Mouse (Mus musculus) intestine, embryonic 15.5 days (tissue): Measurements from ENCODE around the gene Relb. TPM values are rescaled to one million over a fixed set of nuclear protein-coding genes. Genes with fewer than 3 reads are reported as not detected.

Source experiments
- ATAC-seq: fragments of 200-750 bp; cut with Nextera tagmentation; 2 replicates; pipeline ENCODE4 v1.8.0; 2017; ENCODE audit warnings: moderate TSS enrichment, moderate library complexity
- H3K27ac ChIP-seq: fragments of 300-500 bp; sonication (generic); 2 replicates; pipeline ENCODE4 v1.5.1; 2015; ENCODE audit warnings: mild to moderate bottlenecking, inconsistent platforms
- H3K27me3 ChIP-seq: fragments of 300-500 bp; sonication (generic); replicated peaks from 2 replicates; pipeline ENCODE4 v1.6.1; 2015; ENCODE audit warnings: inconsistent platforms
- H3K36me3 ChIP-seq: fragments of 300-500 bp; sonication (generic); 2 replicates; pipeline ENCODE4 v1.6.1; 2015; ENCODE audit warnings: inconsistent platforms
- H3K4me1 ChIP-seq: fragments of 300-500 bp; sonication (generic); replicated peaks from 2 replicates; pipeline ENCODE4 v1.6.1; 2015; ENCODE audit warnings: inconsistent platforms
- H3K4me2 ChIP-seq: fragments of 300-500 bp; sonication (generic); replicated peaks from 2 replicates; pipeline ENCODE4 v1.6.1; 2015; ENCODE audit warnings: mild to moderate bottlenecking, inconsistent platforms
- H3K4me3 ChIP-seq: fragments of 300-500 bp; sonication (generic); replicated peaks from 2 replicates; pipeline ENCODE4 v1.5.1; 2015; ENCODE audit warnings: inconsistent platforms
- H3K9ac ChIP-seq: fragments of 300-500 bp; sonication (generic); 2 replicates; pipeline ENCODE4 v1.6.1; 2015; ENCODE audit warnings: inconsistent platforms
- H3K9me3 ChIP-seq: fragments of 300-500 bp; sonication (generic); 2 replicates; pipeline ENCODE4 v1.6.1; 2016; ENCODE audit warnings: inconsistent platforms
- WGBS: fragments of 180-500 bp; shearing (Covaris S2); methylation state at CpG from one replicate; pipeline ENCODE4 v1.1.7; 2015; 5-methylcytosine and 5-hydroxymethylcytosine counted together
- polyA plus RNA-seq: library from polyadenylated mRNA; unstranded; fragments of >200 nt; fragmentation: Nextera tagmentation; extraction: Ambion mirVana; gene quantifications from 2 replicates; pipeline ENCODE4 v1.2.1, GENCODE M21; 2015

Gene Relb
- polyA plus RNA-seq, 1 experiment from 2014 or later: 8.6 TPM

GRCm38 (mm10) chr7:19664455-19664954, 35.3 kb upstream of the Relb start:
- ATAC-seq: peak; percentile 52
- WGBS: under 1% methylated on average over 37 of the region's 37 CpGs

GRCm38 (mm10) chr7:19663940-19664339, 34.7 kb upstream of the Relb start:
- ATAC-seq: no peak
- no peak overlapping the region for H3K27ac ChIP-seq

More at GRCm38 (mm10) chr7:19664455-19664954, 35.3 kb upstream of the Relb start:
- Histone ChIP-seq H3K9ac (peak overlapping the region; percentile 86), H3K36me3 (no peaks in the 10 kb centered on the region), H3K4me2 (peak overlapping the region; percentile 72), H3K27ac (peak overlapping the region; percentile 88; the same call in 1 of the 2 replicates), H3K9me3 (no peaks in the 10 kb centered on the region), H3K27me3 (no peaks in the 10 kb centered on the region), H3K4me1 (peaks cover 21% of the 10 kb centered on the region), H3K4me3 (peak overlapping the region; percentile 95)

GRCm38 (mm10) chr7:19652614-19653013, 23.4 kb upstream of the Relb start:
- H3K36me3 ChIP-seq: peaks cover 65% of the 10 kb centered on the region
- no peak for ATAC-seq
- H3K9ac ChIP-seq: no peak overlapping the region
- H3K27ac ChIP-seq: no peak overlapping the region
- H3K4me1 ChIP-seq: no peaks in the 10 kb centered on the region
- no peaks in the 10 kb centered on the region for H3K27me3 ChIP-seq
- H3K9me3 ChIP-seq: no peaks in the 10 kb centered on the region
- H3K4me2 ChIP-seq: no peak overlapping the region
- WGBS: 96% methylated on average over 2 of the region's 2 CpGs
- no peak overlapping the region for H3K4me3 ChIP-seq

More at GRCm38 (mm10) chr7:19663940-19664339, 34.7 kb upstream of the Relb start:
- Histone ChIP-seq H3K9me3 (no peaks in the 10 kb centered on the region), H3K9ac (peak overlapping the region; percentile 86), H3K4me1 (peaks cover 17% of the 10 kb centered on the region), H3K4me3 (peak overlapping the region; percentile 95), H3K36me3 (no peaks in the 10 kb centered on the region), H3K4me2 (peak overlapping the region; percentile 72), H3K27me3 (no peaks in the 10 kb centered on the region)
- WGBS: 9% methylated on average over 8 of the region's 8 CpGs

- Histone ChIP-seq H3K36me3 (peaks cover 70% of the 10 kb centered on the region), H3K27ac (no peak overlapping the region), H3K4me1 (no peaks in the 10 kb centered on the region), H3K4me2 (no peak overlapping the region), H3K9me3 (no peaks in the 10 kb centered on the region), H3K9ac (no peak overlapping the region), H3K4me3 (no peak overlapping the region), H3K27me3 (no peaks in the 10 kb centered on the region)
- no peak for ATAC-seq
- 86% methylated on average over 6 of the region's 6 CpGs for WGBS
These were observed 22.0 kb upstream of the Relb start for GRCm38 (mm10) chr7:19651063-19651786.

DNA sequence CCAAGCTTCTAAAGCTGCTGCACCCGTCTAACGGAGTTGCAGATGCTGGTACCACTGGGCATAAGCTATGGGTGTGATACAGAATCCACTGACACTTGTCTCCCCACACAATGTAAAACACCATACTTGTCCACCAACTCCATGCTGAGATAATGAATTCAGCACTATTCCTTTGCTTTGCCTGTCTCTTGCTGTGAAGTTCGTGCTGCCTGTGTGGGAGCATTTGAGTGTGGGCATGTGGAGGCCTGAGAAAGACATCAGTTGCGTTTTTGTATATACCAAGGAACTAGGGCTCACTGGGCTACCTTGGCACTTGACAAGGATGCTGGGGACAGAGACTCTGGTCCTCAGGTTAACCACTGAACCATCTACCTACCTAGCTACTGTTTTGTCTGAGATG, 12.0 kb upstream of the Relb start:
- Histone ChIP-seq H3K4me3 (no peak overlapping the region), H3K27ac (no peak overlapping the region), H3K4me1 (no peaks in the 10 kb centered on the region), H3K9ac (no peak overlapping the region), H3K36me3 (peaks cover 78% of the 10 kb centered on the region), H3K27me3 (no peaks in the 10 kb centered on the region), H3K4me2 (no peak overlapping the region), H3K9me3 (no peaks in the 10 kb centered on the region)
- 91% methylated on average over 4 of the region's 4 CpGs for WGBS
- ATAC-seq: no peak

GRCm38 (mm10) chr7:19635074-19635827, 6.0 kb upstream of the Relb start:
- Histone ChIP-seq H3K9me3 (no peaks in the 10 kb centered on the region), H3K27ac (no peak overlapping the region), H3K9ac (no peak overlapping the region), H3K27me3 (no peaks in the 10 kb centered on the region), H3K4me2 (no peak overlapping the region), H3K4me3 (no peak overlapping the region), H3K4me1 (no peaks in the 10 kb centered on the region), H3K36me3 (peaks cover 62% of the 10 kb centered on the region)
- WGBS: 83% methylated on average over 11 of the region's 11 CpGs
- no peak for ATAC-seq

DNA sequence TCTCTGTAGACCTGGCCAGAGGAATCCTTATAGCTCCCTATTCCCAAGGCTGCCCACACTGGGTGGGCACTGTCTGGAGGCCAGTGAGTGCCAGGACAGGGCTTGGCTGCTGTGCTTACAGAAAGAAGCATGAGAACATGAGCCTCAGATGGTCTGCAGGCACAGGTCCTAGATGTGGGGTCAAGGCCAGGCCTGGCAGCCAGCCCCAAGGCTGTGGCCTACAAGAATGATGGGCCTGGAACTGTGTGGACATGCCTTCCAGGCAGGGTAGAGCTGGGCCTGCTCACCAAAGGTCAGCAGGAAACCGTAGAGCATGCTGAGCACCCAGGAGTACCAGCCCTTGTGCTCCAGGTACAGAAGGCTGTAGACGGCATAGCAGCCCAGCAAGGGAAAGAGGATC, 5.4 kb upstream of the Relb start:
- Histone ChIP-seq H3K27me3 (no peaks in the 10 kb centered on the region), H3K4me1 (no peaks in the 10 kb centered on the region), H3K4me2 (no peak overlapping the region), H3K27ac (no peak overlapping the region), H3K9me3 (no peaks in the 10 kb centered on the region), H3K9ac (no peak overlapping the region), H3K36me3 (peaks cover 61% of the 10 kb centered on the region), H3K4me3 (no peak overlapping the region)
- no peak for ATAC-seq
- 86% methylated on average over 2 of the region's 2 CpGs for WGBS

GRCm38 (mm10) chr7:19633855-19634254, 4.6 kb upstream of the Relb start:
- Histone ChIP-seq H3K4me2 (no peak overlapping the region), H3K27me3 (no peaks in the 10 kb centered on the region), H3K4me1 (no peaks in the 10 kb centered on the region), H3K4me3 (no peak overlapping the region), H3K9ac (no peak overlapping the region), H3K27ac (no peak overlapping the region), H3K36me3 (peaks cover 53% of the 10 kb centered on the region), H3K9me3 (no peaks in the 10 kb centered on the region)
- no peak for ATAC-seq
- WGBS: 90% methylated on average over 15 of the region's 15 CpGs

DNA sequence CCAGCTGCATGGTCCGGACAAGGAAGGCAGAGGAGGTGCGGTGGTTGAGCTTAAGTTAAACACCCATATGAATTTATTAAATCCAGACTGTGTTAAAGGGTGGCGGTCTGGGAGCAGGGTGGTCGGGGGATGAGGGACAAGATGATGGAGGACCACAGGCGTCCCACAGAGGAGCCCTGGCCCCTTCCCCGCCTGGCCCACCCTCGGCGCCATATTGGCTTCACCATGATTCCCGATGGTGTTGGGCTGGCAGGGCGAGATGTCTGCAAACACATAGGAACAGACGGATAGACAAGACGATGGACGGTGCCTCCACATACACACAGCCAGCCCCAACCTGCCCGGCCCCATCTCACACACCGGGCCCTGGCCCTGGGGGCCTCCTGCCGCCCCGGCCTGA, 4.0 kb upstream of the Relb start:
- ATAC-seq: no peak
- H3K27ac ChIP-seq: no peak overlapping the region
- no peaks in the 10 kb centered on the region for H3K9me3 ChIP-seq
- H3K9ac ChIP-seq: no peak overlapping the region
- H3K4me3 ChIP-seq: no peak overlapping the region
- H3K27me3 ChIP-seq: no peaks in the 10 kb centered on the region
- WGBS: 92% methylated on average over 17 of the region's 17 CpGs
- H3K36me3 ChIP-seq: peaks cover 47% of the 10 kb centered on the region
- H3K4me1 ChIP-seq: no peaks in the 10 kb centered on the region
- no peak overlapping the region for H3K4me2 ChIP-seq

GRCm38 (mm10) chr7:19632720-19633119, 3.5 kb upstream of the Relb start:
- no peaks in the 10 kb centered on the region for H3K4me1 ChIP-seq
- H3K4me3 ChIP-seq: no peak overlapping the region
- no peak overlapping the region for H3K27ac ChIP-seq
- H3K36me3 ChIP-seq: peaks cover 42% of the 10 kb centered on the region
- no peak for ATAC-seq
- H3K9ac ChIP-seq: no peak overlapping the region
- H3K27me3 ChIP-seq: no peaks in the 10 kb centered on the region
- H3K4me2 ChIP-seq: no peak overlapping the region
- no peaks in the 10 kb centered on the region for H3K9me3 ChIP-seq

DNA sequence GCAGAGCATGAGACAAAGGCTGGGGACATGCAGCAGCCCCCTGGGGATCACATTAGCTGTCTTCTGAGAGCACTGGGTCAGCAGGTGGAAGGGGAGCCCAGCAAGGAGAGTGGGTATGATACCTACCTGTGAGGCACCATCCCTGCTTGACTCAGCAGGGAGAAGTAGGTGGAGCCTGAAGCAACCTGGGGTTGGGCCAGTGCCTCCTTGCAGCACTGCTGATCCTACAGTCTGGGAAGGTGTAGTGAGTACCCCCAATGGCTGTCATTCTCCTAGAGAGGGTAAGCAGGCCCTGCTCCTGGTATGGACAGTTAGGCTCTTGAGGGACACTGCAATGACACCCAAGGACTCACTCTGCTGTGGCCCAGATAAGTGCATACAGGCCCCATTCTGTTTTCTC, 3.0 kb upstream of the Relb start:
- H3K27ac ChIP-seq: no peak overlapping the region
- no peak overlapping the region for H3K9ac ChIP-seq
- no peak overlapping the region for H3K4me2 ChIP-seq
- H3K4me1 ChIP-seq: no peaks in the 10 kb centered on the region
- H3K4me3 ChIP-seq: no peak overlapping the region
- H3K36me3 ChIP-seq: peaks cover 38% of the 10 kb centered on the region
- no peak for ATAC-seq
- no peaks in the 10 kb centered on the region for H3K9me3 ChIP-seq
- H3K27me3 ChIP-seq: no peaks in the 10 kb centered on the region

- Histone ChIP-seq H3K27me3 (no peaks in the 10 kb centered on the region), H3K36me3 (peaks cover 8% of the 10 kb centered on the region; the same call in 1 of the 2 replicates), H3K4me3 (peak overlapping the region; percentile 82), H3K9me3 (no peaks in the 10 kb centered on the region), H3K27ac (peak overlapping the region; percentile 86), H3K4me1 (peaks cover 4% of the 10 kb centered on the region; the same call in 1 of the 2 replicates), H3K9ac (peak overlapping the region; percentile 60), H3K4me2 (peak overlapping the region; percentile 92)
- WGBS: 2% methylated on average over 57 of the region's 57 CpGs
- ATAC-seq: peak; percentile 93
These were observed 490 bp downstream of the Relb start for GRCm38 (mm10) chr7:19628536-19629360.
